Mouse (Mus musculus): ENCODE measurements around the gene Pacs2. TPM values are rescaled to one million over a fixed set of nuclear protein-coding genes. Genes with fewer than 3 reads are reported as not detected.

Gene Pacs2
- polyA plus RNA-seq, 1 experiment from 2014 or later: 17.3 TPM

GRCm38 (mm10) chr12:113100448-113101076 is 86.3 kb downstream of the Pacs2 start:
- DNase-seq (ENCODE audit: low spot score, missing footprints): peak; percentile 81
- no peak for ATAC-seq (ENCODE audit: low FRiP score)
- Histone ChIP-seq H3K4me2 (no peak overlapping the region), H3K4me3 (ENCODE audit: low read depth, low read length) (no peak overlapping the region), H3K9me3 (ENCODE audit: control insufficient read depth, low read length) (peaks cover 2% of the 10 kb centered on the region; the same call in 1 of the 2 replicates), H3K27me3 (ENCODE audit: control insufficient read depth, insufficient read depth, low read length) (no peaks in the 10 kb centered on the region), H3K9ac (ENCODE audit: low read length) (peak overlapping the region; percentile 3; the same call in 1 of the 2 replicates), H3K4me1 (ENCODE audit: control insufficient read depth, insufficient read depth, low read length) (peaks cover 27% of the 10 kb centered on the region), H3K27ac (ENCODE audit: low read depth, low read length) (no peak overlapping the region), H3K36me3 (ENCODE audit: control insufficient read depth, insufficient read depth, low read length) (no peaks in the 10 kb centered on the region)
- WGBS: 84% methylated on average over 5 of the region's 5 CpGs

- no peaks in the 10 kb centered on the region for H3K27me3 ChIP-seq (ENCODE audit: control insufficient read depth, insufficient read depth, low read length)
- WGBS: 91% methylated on average over 9 of the region's 9 CpGs
- no peak overlapping the region for H3K27ac ChIP-seq (ENCODE audit: low read depth, low read length)
- peaks cover 27% of the 10 kb centered on the region for H3K4me1 ChIP-seq (ENCODE audit: control insufficient read depth, insufficient read depth, low read length)
- H3K36me3 ChIP-seq (ENCODE audit: control insufficient read depth, insufficient read depth, low read length): no peaks in the 10 kb centered on the region
- no peak for ATAC-seq (ENCODE audit: low FRiP score)
- H3K9ac ChIP-seq (ENCODE audit: low read length): 0 out of 2 replicates have a peak overlapping the region, but pooled peaks have one; percentile 16
- DNase-seq (ENCODE audit: low spot score, missing footprints): peak; percentile 69
- no peak overlapping the region for H3K4me2 ChIP-seq
- H3K4me3 ChIP-seq (ENCODE audit: low read depth, low read length): no peak overlapping the region
- H3K9me3 ChIP-seq (ENCODE audit: control insufficient read depth, low read length): peaks cover 4% of the 10 kb centered on the region; the same call in 1 of the 2 replicates
Observed at GRCm38 (mm10) chr12:113101251-113101960, 87.1 kb downstream of the Pacs2 start.

- peaks cover 21% of the 10 kb centered on the region for H3K4me1 ChIP-seq (ENCODE audit: control insufficient read depth, insufficient read depth, low read length)
- H3K9ac ChIP-seq (ENCODE audit: low read length): no peak overlapping the region
- no peak overlapping the region for H3K4me2 ChIP-seq
- whole genome bisulfite sequencing: 65% methylated on average over 6 of the region's 6 CpGs
- DNase-seq (ENCODE audit: low spot score, missing footprints) (peak; percentile 84), ATAC-seq (ENCODE audit: low FRiP score) (0 out of 2 replicates have a peak, but pooled peaks have one; percentile 19)
- no peak overlapping the region for H3K4me3 ChIP-seq (ENCODE audit: low read depth, low read length)
- H3K36me3 ChIP-seq (ENCODE audit: control insufficient read depth, insufficient read depth, low read length): no peaks in the 10 kb centered on the region
- H3K9me3 ChIP-seq (ENCODE audit: control insufficient read depth, low read length): peaks cover 4% of the 10 kb centered on the region; the same call in 1 of the 2 replicates
- H3K27me3 ChIP-seq (ENCODE audit: control insufficient read depth, insufficient read depth, low read length): no peaks in the 10 kb centered on the region
- H3K27ac ChIP-seq (ENCODE audit: low read depth, low read length): no peak overlapping the region
Observed at GRCm38 (mm10) chr12:113102461-113102860, 88.2 kb downstream of the Pacs2 start.

GRCm38 (mm10) chr12:113103846-113104451 is 89.6 kb downstream of the Pacs2 start:
- Histone ChIP-seq H3K4me1 (ENCODE audit: control insufficient read depth, insufficient read depth, low read length) (peaks cover 17% of the 10 kb centered on the region), H3K9ac (ENCODE audit: low read length) (no peak overlapping the region), H3K9me3 (ENCODE audit: control insufficient read depth, low read length) (peaks cover 4% of the 10 kb centered on the region; the same call in 1 of the 2 replicates), H3K4me3 (ENCODE audit: low read depth, low read length) (no peak overlapping the region), H3K27ac (ENCODE audit: low read depth, low read length) (no peak overlapping the region), H3K27me3 (ENCODE audit: control insufficient read depth, insufficient read depth, low read length) (no peaks in the 10 kb centered on the region), H3K4me2 (no peak overlapping the region), H3K36me3 (ENCODE audit: control insufficient read depth, insufficient read depth, low read length) (no peaks in the 10 kb centered on the region)
- ATAC-seq (ENCODE audit: low FRiP score) (no peak), DNase-seq (ENCODE audit: low spot score, missing footprints) (peak; percentile 78)
- WGBS: 84% methylated on average over 8 of the region's 8 CpGs

- no peak for ATAC-seq (ENCODE audit: low FRiP score)
- Histone ChIP-seq H3K4me2 (no peak overlapping the region), H3K9me3 (ENCODE audit: control insufficient read depth, low read length) (peaks cover 4% of the 10 kb centered on the region; the same call in 1 of the 2 replicates), H3K9ac (ENCODE audit: low read length) (no peak overlapping the region), H3K4me3 (ENCODE audit: low read depth, low read length) (no peak overlapping the region), H3K27me3 (ENCODE audit: control insufficient read depth, insufficient read depth, low read length) (no peaks in the 10 kb centered on the region), H3K36me3 (ENCODE audit: control insufficient read depth, insufficient read depth, low read length) (no peaks in the 10 kb centered on the region), H3K4me1 (ENCODE audit: control insufficient read depth, insufficient read depth, low read length) (no peaks in the 10 kb centered on the region), H3K27ac (ENCODE audit: low read depth, low read length) (no peak overlapping the region)
- whole genome bisulfite sequencing: 92% methylated on average over 6 of the region's 6 CpGs
- DNase-seq (ENCODE audit: low spot score, missing footprints): no peak
Observed at GRCm38 (mm10) chr12:113106386-113106785, 92.1 kb downstream of the Pacs2 start.

GRCm38 (mm10) chr12:113107431-113108124 is 93.3 kb downstream of the Pacs2 start:
- WGBS: 94% methylated on average over 4 of the region's 4 CpGs
- ATAC-seq (ENCODE audit: low FRiP score) (no peak), DNase-seq (ENCODE audit: low spot score, missing footprints) (no peak)
- H3K4me3 ChIP-seq (ENCODE audit: low read depth, low read length): no peak overlapping the region
- H3K27me3 ChIP-seq (ENCODE audit: control insufficient read depth, insufficient read depth, low read length): no peaks in the 10 kb centered on the region
- H3K9me3 ChIP-seq (ENCODE audit: control insufficient read depth, low read length): peaks cover 4% of the 10 kb centered on the region; the same call in 1 of the 2 replicates
- H3K4me1 ChIP-seq (ENCODE audit: control insufficient read depth, insufficient read depth, low read length): no peaks in the 10 kb centered on the region
- H3K4me2 ChIP-seq: no peak overlapping the region
- H3K27ac ChIP-seq (ENCODE audit: low read depth, low read length): no peak overlapping the region
- no peak overlapping the region for H3K9ac ChIP-seq (ENCODE audit: low read length)
- H3K36me3 ChIP-seq (ENCODE audit: control insufficient read depth, insufficient read depth, low read length): no peaks in the 10 kb centered on the region

- WGBS: 91% methylated on average over 17 of the region's 17 CpGs
- Histone ChIP-seq H3K9ac (ENCODE audit: low read length) (no peak overlapping the region), H3K27me3 (ENCODE audit: control insufficient read depth, insufficient read depth, low read length) (no peaks in the 10 kb centered on the region), H3K36me3 (ENCODE audit: control insufficient read depth, insufficient read depth, low read length) (0 out of 2 replicates have a peak, but pooled peaks cover 4% of the 10 kb centered on the region), H3K4me1 (ENCODE audit: control insufficient read depth, insufficient read depth, low read length) (no peaks in the 10 kb centered on the region), H3K4me2 (no peak overlapping the region), H3K27ac (ENCODE audit: low read depth, low read length) (no peak overlapping the region), H3K4me3 (ENCODE audit: low read depth, low read length) (no peak overlapping the region), H3K9me3 (ENCODE audit: control insufficient read depth, low read length) (peaks cover 4% of the 10 kb centered on the region; the same call in 1 of the 2 replicates)
- no peak for DNase-seq (ENCODE audit: low spot score, missing footprints)
- no peak for ATAC-seq (ENCODE audit: low FRiP score)
Observed at GRCm38 (mm10) chr12:113108528-113109283, 94.4 kb downstream of the Pacs2 start.

GRCm38 (mm10) chr12:113109801-113110200 is 95.5 kb downstream of the Pacs2 start:
- Histone ChIP-seq H3K27ac (ENCODE audit: low read depth, low read length) (no peak overlapping the region), H3K27me3 (ENCODE audit: control insufficient read depth, insufficient read depth, low read length) (no peaks in the 10 kb centered on the region), H3K36me3 (ENCODE audit: control insufficient read depth, insufficient read depth, low read length) (peaks cover 8% of the 10 kb centered on the region), H3K4me3 (ENCODE audit: low read depth, low read length) (no peak overlapping the region), H3K9ac (ENCODE audit: low read length) (no peak overlapping the region), H3K9me3 (ENCODE audit: control insufficient read depth, low read length) (peaks cover 4% of the 10 kb centered on the region; the same call in 1 of the 2 replicates), H3K4me1 (ENCODE audit: control insufficient read depth, insufficient read depth, low read length) (no peaks in the 10 kb centered on the region), H3K4me2 (no peak overlapping the region)
- 94% methylated on average over 10 of the region's 10 CpGs for WGBS
- no peak for DNase-seq (ENCODE audit: low spot score, missing footprints)
- ATAC-seq (ENCODE audit: low FRiP score): no peak

All from midbrain, embryonic 11.5 days (tissue).